Mouse (Mus musculus) liver, embryonic 11.5 days (tissue): ENCODE measurements around the gene Shbg. TPM values are rescaled to one million over a fixed set of nuclear protein-coding genes. Genes with fewer than 3 reads are reported as not detected.

Experiments
- ATAC-seq: fragments of 200-750 bp; cut with Nextera tagmentation; replicated peaks from 2 replicates; pipeline ENCODE4 v1.8.0; 2017; ENCODE audit warnings: moderate number of reproducible peaks, mild to moderate bottlenecking, moderate TSS enrichment, moderate library complexity; ENCODE audit not compliant: low FRiP score
- DNase-seq: peaks from one replicate; pipeline ENCODE4 v3.0.0-alpha.2; 2017; ENCODE audit warnings: low spot score
- H3K27ac ChIP-seq: fragments of 300-500 bp; sonication (generic); 2 replicates; pipeline ENCODE4 v1.5.1; 2014; ENCODE audit warnings: mild to moderate bottlenecking, low read depth, low read length, control low read depth
- H3K27me3 ChIP-seq: fragments of 300-500 bp; sonication (generic); replicated peaks from 2 replicates; pipeline ENCODE4 v1.6.1; 2014; ENCODE audit warnings: low read length, mixed read lengths; ENCODE audit not compliant: control insufficient read depth, insufficient read depth
- H3K36me3 ChIP-seq: fragments of 300-500 bp; sonication (generic); 2 replicates; pipeline ENCODE4 v1.6.1; 2014; ENCODE audit warnings: mild to moderate bottlenecking, low read length, moderate library complexity, mixed read lengths; ENCODE audit not compliant: control insufficient read depth, insufficient read depth
- H3K4me1 ChIP-seq: fragments of 300-500 bp; sonication (generic); replicated peaks from 2 replicates; pipeline ENCODE4 v1.6.1; 2014; ENCODE audit warnings: low read length, mixed read lengths; ENCODE audit not compliant: control insufficient read depth, insufficient read depth
- H3K4me2 ChIP-seq: fragments of 300-500 bp; sonication (generic); 2 replicates; pipeline ENCODE4 v1.6.1; 2014; ENCODE audit warnings: mild to moderate bottlenecking, control low read depth, moderate library complexity
- H3K4me3 ChIP-seq: fragments of 300-500 bp; sonication (generic); 2 replicates; pipeline ENCODE4 v1.5.1; 2014; ENCODE audit warnings: low read depth, low read length, control low read depth
- H3K9ac ChIP-seq: fragments of 300-500 bp; sonication (generic); 2 replicates; pipeline ENCODE4 v1.6.1; 2014; ENCODE audit warnings: low read depth, low read length, control low read depth
- H3K9me3 ChIP-seq: fragments of 300-500 bp; sonication (generic); 2 replicates; pipeline ENCODE4 v1.6.1; 2016; ENCODE audit warnings: low read length, inconsistent platforms, mixed read lengths; ENCODE audit not compliant: control insufficient read depth
- WGBS: fragments of 180-500 bp; shearing (Covaris S2); extraction: QIAGEN DNeasy Blood & Tissue Kit; methylation state at CpG from one replicate; pipeline ENCODE4 v1.1.7; 2014; 5-methylcytosine and 5-hydroxymethylcytosine counted together
- polyA plus RNA-seq: library from polyadenylated mRNA; unstranded; fragments of >200 nt; fragmentation: Nextera tagmentation; extraction: Ambion mirVana; gene quantifications from 2 replicates; pipeline ENCODE4 v1.2.1, GENCODE M21; 2014

Gene Shbg
- polyA plus RNA-seq, 1 experiment from 2014 or later = 42.9 TPM

DNA sequence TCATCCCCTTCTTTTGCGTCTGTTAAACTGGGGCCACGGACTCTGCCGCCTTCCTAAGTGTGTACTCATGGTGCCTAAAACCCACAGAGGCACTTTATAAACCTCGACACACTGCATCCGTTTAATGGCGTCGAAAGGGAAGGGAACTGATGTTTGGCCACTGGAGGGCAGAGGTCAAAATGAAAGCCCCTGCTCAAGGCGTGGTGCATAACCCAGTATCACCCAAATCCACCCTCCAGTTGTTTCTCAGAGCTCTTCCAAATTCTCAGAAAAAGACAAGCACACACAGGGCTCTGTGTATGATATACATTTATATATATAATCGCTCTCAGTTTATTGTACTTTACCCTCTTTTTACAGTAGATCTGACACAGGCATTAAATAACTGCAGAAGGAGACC is 18.3 kb downstream of the Shbg start:
- peak overlapping the region; percentile 66 for H3K27ac ChIP-seq
- WGBS = 8% methylated on average over 9 of the region's 9 CpGs
- H3K4me1 ChIP-seq = peaks cover 47% of the 10 kb centered on the region
- H3K9me3 ChIP-seq = no peaks in the 10 kb centered on the region
- ATAC-seq (peak; percentile 79), DNase-seq (no peak)
- peak overlapping the region; percentile 61 for H3K4me2 ChIP-seq
- no peaks in the 10 kb centered on the region; the same call in 1 of the 2 replicates for H3K27me3 ChIP-seq
- H3K36me3 ChIP-seq = peaks cover 3% of the 10 kb centered on the region; the same call in 1 of the 2 replicates
- H3K9ac ChIP-seq = peak overlapping the region; percentile 42
- peak overlapping the region; percentile 27; the same call in 1 of the 2 replicates for H3K4me3 ChIP-seq

DNA sequence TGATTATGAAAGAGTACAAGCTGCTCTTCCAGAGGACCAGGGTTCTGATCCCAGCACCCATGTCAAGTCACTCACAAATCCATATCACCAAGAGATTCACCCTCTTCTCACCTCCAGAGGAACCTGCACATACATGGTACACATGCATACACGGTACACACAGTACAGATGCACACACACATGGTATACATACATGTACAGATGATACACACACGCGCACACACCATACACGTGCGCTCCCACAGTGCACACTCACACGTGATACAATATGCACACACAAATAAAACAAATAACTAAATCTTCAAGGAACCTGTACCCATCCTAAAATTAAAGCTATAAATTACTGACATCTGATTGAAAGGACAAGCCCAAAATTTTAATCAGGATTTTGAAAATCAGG is 22.9 kb downstream of the Shbg start:
- peaks cover 15% of the 10 kb centered on the region for H3K36me3 ChIP-seq

DNA sequence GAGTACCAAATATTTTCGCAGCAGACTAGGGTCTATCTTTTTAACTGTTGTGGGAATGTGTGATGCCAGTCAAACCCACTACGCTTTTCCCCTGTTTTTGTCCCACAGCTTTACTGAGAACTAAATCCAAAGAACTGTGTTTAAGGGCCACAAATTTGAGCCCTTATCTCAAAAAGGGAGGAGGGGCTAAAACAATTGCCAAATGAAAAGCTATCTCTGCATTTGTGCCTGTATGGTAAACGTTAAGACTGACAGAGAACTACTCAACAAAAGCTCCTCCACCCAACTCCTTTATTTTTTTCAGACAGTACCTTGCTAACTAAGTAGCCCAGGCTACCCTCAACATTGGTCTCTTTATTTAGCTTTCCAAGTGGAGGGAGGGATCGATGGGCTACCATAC is 24.9 kb downstream of the Shbg start:
- Histone ChIP-seq H3K9me3 (no peaks in the 10 kb centered on the region), H3K9ac (no peak overlapping the region), H3K4me1 (peaks cover 38% of the 10 kb centered on the region), H3K27me3 (no peaks in the 10 kb centered on the region), H3K36me3 (peaks cover 35% of the 10 kb centered on the region), H3K4me3 (no peak overlapping the region), H3K27ac (peak overlapping the region; percentile 76), H3K4me2 (no peak overlapping the region)
- 70% methylated on average over 4 of the region's 4 CpGs for WGBS
- DNase-seq = no peak
- no peak for ATAC-seq

More for the DNA sequence above, 22.9 kb downstream of the Shbg start:
- DNase-seq (no peak), ATAC-seq (no peak)
- Histone ChIP-seq H3K27ac (no peak overlapping the region), H3K4me1 (peaks cover 32% of the 10 kb centered on the region), H3K9me3 (no peaks in the 10 kb centered on the region), H3K4me2 (no peak overlapping the region), H3K9ac (no peak overlapping the region), H3K4me3 (no peak overlapping the region), H3K27me3 (no peaks in the 10 kb centered on the region)
- WGBS = 97% methylated on average over 6 of the region's 6 CpGs

DNA sequence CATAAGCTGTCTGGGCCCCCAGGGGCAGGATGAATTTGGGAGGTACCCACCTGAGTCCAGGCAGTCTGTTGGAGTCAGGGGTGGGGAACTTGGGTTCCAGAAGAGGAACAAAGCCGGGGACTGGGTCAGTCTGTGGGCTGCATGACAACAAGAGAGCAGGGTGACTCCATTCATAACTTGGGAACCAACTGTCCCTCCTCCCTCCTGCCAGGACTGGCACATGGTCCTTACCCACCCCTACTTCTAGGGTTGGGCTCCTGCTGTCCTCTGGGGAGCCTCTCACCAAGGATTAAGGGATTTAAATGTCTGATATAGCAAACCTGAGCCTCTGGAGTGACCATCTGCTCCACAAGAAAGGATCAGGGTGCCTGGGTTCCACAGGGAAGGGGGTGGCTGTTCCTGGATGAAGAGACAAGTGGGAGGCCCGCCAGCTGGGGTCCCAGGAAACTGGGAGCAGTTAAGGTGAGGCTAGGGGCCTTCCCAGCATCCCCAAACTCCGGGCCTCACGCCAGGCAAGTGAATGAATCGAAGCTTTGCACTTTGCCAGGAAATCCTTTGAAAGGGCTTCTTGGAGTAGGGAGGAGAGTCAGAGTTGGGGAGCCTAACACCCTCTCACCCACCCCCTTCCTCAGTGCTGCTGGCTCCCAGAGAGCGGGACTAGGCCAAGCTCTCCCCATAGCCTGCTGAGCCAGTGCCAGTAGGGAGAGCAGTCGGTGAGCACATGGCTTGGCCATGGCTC is 25.6 kb downstream of the Shbg start:
- peaks cover 41% of the 10 kb centered on the region for H3K36me3 ChIP-seq
- 0 out of 2 replicates have a peak overlapping the region, but pooled peaks have one; percentile 6 for H3K9ac ChIP-seq
- H3K4me2 ChIP-seq = no peak overlapping the region
- DNase-seq = no peak
- no peaks in the 10 kb centered on the region for H3K9me3 ChIP-seq
- H3K4me1 ChIP-seq = peaks cover 40% of the 10 kb centered on the region
- 81% methylated on average over 7 of the region's 7 CpGs for WGBS
- H3K27me3 ChIP-seq = no peaks in the 10 kb centered on the region
- no peak for ATAC-seq
- peak overlapping the region; percentile 76 for H3K27ac ChIP-seq
- no peak overlapping the region for H3K4me3 ChIP-seq

DNA sequence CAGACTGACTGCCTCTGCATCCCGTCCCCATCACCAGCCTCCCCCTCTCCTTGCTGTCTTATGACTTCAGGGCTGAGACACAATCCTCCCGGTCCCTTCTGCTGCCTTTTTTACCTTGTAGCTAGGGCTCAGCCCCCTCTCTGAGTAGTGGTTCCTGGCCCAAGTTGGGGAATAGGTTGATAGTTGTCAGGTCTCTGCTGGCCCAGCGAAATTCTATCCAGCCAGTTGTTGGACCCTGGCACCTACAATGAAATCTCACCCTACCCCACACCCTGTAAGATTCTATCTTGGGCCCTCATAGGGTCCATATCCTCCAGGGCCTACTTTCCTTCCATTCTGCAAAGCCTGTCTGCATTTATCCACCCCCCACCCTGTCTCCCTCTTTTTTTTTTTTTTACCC is 26.3 kb downstream of the Shbg start:
- Histone ChIP-seq H3K4me1 (peaks cover 45% of the 10 kb centered on the region), H3K27ac (peak overlapping the region; percentile 33; the same call in 1 of the 2 replicates), H3K4me3 (no peak overlapping the region), H3K36me3 (peaks cover 43% of the 10 kb centered on the region), H3K4me2 (no peak overlapping the region), H3K9ac (no peak overlapping the region), H3K27me3 (no peaks in the 10 kb centered on the region), H3K9me3 (no peaks in the 10 kb centered on the region)
- 81% methylated on average over 3 of the region's 3 CpGs for WGBS
- no peak for ATAC-seq
- DNase-seq = no peak

DNA sequence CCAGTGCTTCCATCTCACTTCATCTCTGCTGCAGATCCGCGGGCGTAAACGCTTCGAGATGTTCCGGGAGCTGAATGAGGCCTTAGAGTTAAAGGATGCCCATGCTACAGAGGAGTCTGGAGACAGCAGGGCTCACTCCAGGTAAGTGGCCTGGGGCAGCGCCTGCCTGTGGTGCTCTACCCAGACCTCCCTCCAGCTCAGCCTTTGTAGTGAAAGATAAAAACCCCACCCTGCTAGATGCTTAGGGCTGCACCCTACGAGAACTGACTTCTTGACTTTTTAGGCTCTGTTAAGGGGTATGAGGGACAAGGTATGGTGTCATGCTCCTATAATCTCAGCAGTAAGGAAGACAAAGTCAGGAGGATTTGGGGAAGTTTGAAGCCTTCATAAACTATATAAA is 27.1 kb downstream of the Shbg start:
- H3K9me3 ChIP-seq = no peaks in the 10 kb centered on the region
- DNase-seq (no peak), ATAC-seq (peak; percentile 56)
- no peak overlapping the region for H3K9ac ChIP-seq
- 81% methylated on average over 8 of the region's 8 CpGs for WGBS
- no peaks in the 10 kb centered on the region for H3K27me3 ChIP-seq
- peaks cover 43% of the 10 kb centered on the region for H3K36me3 ChIP-seq
- peaks cover 52% of the 10 kb centered on the region for H3K4me1 ChIP-seq
- peak overlapping the region; percentile 33 for H3K27ac ChIP-seq
- H3K4me2 ChIP-seq = peak overlapping the region; percentile 58
- H3K4me3 ChIP-seq = no peak overlapping the region

DNA sequence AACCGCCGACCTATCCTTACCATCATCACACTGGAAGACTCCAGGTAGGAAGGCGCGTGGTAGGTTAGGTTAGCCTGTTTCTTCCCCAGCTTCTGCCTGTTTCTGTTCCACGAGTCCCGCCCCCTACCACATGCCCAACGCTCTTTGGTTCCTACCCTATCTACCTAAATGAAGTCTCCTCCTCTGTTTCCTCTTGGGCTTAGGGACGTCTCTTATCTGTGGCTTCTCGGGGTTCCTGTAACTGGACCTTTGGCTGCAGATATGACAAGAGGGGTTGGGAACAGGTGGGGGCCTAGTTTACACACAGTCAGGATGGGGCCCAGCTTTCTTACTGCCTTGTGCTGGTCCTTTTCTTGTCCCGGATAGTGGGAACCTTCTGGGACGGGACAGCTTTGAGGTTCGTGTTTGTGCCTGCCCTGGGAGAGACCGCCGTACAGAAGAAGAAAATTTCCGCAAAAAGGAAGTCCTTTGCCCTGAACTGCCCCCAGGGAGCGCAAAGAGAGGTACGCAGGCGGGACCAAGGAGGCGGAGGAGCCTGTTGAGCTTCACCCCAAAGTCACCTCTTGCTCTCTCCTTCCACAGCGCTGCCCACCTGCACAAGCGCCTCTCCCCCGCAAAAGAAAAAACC is 28.4 kb downstream of the Shbg start:
- peak overlapping the region; percentile 28 for H3K4me3 ChIP-seq

DNA sequence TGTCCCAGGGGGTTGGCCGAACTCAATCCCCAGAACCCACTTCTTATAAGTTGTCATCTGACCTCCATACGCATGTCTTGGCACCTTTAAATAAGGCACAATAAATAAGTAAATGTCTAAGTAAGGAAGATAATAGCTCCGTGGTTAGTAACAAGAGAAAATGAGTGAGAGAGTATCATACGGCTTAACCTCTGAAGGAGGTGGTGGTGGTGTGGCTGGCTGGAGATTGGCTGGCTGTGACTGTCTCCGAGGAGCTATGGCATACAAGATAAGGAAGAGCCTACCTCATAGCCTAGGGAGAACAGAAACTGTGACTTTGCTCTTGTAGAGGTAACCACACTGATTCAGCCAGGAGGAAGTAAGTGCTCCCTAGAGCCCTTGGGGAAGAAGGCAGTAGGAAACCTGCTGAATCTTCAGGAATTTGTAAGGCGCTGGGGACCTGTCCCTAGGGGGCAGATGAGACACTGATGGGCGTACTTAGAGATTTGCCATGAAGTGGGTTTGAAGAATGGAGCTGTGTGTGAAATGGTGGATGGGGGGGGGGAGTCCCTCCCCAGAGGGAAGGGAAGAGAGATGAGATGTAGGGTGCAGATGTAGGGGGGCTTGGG is 31.9 kb downstream of the Shbg start:
- Histone ChIP-seq H3K4me3 (peak overlapping the region; percentile 18; the same call in 1 of the 2 replicates), H3K4me1 (peaks cover 64% of the 10 kb centered on the region), H3K9ac (peak overlapping the region; percentile 21; the same call in 1 of the 2 replicates), H3K9me3 (no peaks in the 10 kb centered on the region), H3K36me3 (peaks cover 31% of the 10 kb centered on the region), H3K27me3 (no peaks in the 10 kb centered on the region), H3K4me2 (peak overlapping the region; percentile 62), H3K27ac (peak overlapping the region; percentile 83)
- WGBS = 41% methylated on average over 7 of the region's 7 CpGs
- ATAC-seq = peak; percentile 78
- DNase-seq = no peak

More for the DNA sequence above, 28.4 kb downstream of the Shbg start:
- peaks cover 65% of the 10 kb centered on the region for H3K4me1 ChIP-seq
- no peaks in the 10 kb centered on the region for H3K27me3 ChIP-seq
- DNase-seq (no peak), ATAC-seq (peak; percentile 83)
- WGBS = 64% methylated on average over 22 of the region's 22 CpGs
- H3K36me3 ChIP-seq = peaks cover 43% of the 10 kb centered on the region
- H3K9me3 ChIP-seq = no peaks in the 10 kb centered on the region
- peak overlapping the region; percentile 47; the same call in 1 of the 2 replicates for H3K9ac ChIP-seq
- H3K27ac ChIP-seq = peak overlapping the region; percentile 77
- H3K4me2 ChIP-seq = peak overlapping the region; percentile 58
